Mouse (Mus musculus): ENCODE data around the gene Cyp39a1.
A peak's percentile ranks its signal among the peaks of the same experiment; 100 is the strongest.

Gene Cyp39a1

GRCm38 (mm10) chr17:43667290-43667843 is at the start of gene Cyp39a1:
Gene Cyp39a1 (plus strand): TSS chr17:43667425.
- DNase-seq (ENCODE audit: low spot score in 2 of 2) = no peak

GRCm38 (mm10) chr17:43619156-43619555 is 48.1 kb upstream of the Cyp39a1 start:
- no peak for DNase-seq (ENCODE audit: low spot score in 2 of 2)

GRCm38 (mm10) chr17:43622076-43622475 is 45.1 kb upstream of the Cyp39a1 start:
- DNase-seq (ENCODE audit: low spot score in 2 of 2) = no peak

- no peak for DNase-seq (ENCODE audit: low spot score in 2 of 2)
These were observed 39.0 kb upstream of the Cyp39a1 start for GRCm38 (mm10) chr17:43628246-43628645.

- DNase-seq (ENCODE audit: low spot score in 2 of 2) = no peak
These were observed 38.2 kb upstream of the Cyp39a1 start for GRCm38 (mm10) chr17:43629026-43629495.

GRCm38 (mm10) chr17:43629496-43630426 is 37.5 kb upstream of the Cyp39a1 start, which contains the start of gene Tdrd6:
Gene Tdrd6 (minus strand): TSS chr17:43630299.
- peak in 1 of 2 experiments; percentile 48 for DNase-seq (ENCODE audit: low spot score in 2 of 2)

- no peak for DNase-seq (ENCODE audit: low spot score in 2 of 2)
These were observed 36.8 kb upstream of the Cyp39a1 start for GRCm38 (mm10) chr17:43630427-43630760.

- DNase-seq (ENCODE audit: low spot score in 2 of 2) = no peak
These were observed 30.1 kb upstream of the Cyp39a1 start for GRCm38 (mm10) chr17:43637146-43637545.

- DNase-seq (ENCODE audit: low spot score in 2 of 2) = no peak
These were observed 26.4 kb upstream of the Cyp39a1 start for GRCm38 (mm10) chr17:43640825-43641224.

GRCm38 (mm10) chr17:43643191-43643590 is 24.0 kb upstream of the Cyp39a1 start:
- no peak for DNase-seq (ENCODE audit: low spot score in 2 of 2)

- DNase-seq (ENCODE audit: low spot score in 2 of 2) = no peak
These were observed 22.9 kb upstream of the Cyp39a1 start for GRCm38 (mm10) chr17:43644375-43644774.

GRCm38 (mm10) chr17:43645136-43645535 is 22.1 kb upstream of the Cyp39a1 start:
- DNase-seq (ENCODE audit: low spot score in 2 of 2) = no peak

- DNase-seq (ENCODE audit: low spot score in 2 of 2) = no peak
These were observed 20.3 kb upstream of the Cyp39a1 start for GRCm38 (mm10) chr17:43646925-43647324.

GRCm38 (mm10) chr17:43649641-43650436 is 17.4 kb upstream of the Cyp39a1 start:
- DNase-seq (ENCODE audit: low spot score in 2 of 2) = no peak

GRCm38 (mm10) chr17:43651314-43652046 is 15.7 kb upstream of the Cyp39a1 start:
- DNase-seq (ENCODE audit: low spot score in 2 of 2) = no peak

- DNase-seq (ENCODE audit: low spot score in 2 of 2) = peak; percentile 91 to 95
These were observed 492 bp upstream of the Cyp39a1 start, which contains the start of gene Slc25a27 for GRCm38 (mm10) chr17:43666576-43667289. Gene Slc25a27 (minus strand): TSS chr17:43667214.

GRCm38 (mm10) chr17:43669145-43669695 is 2.0 kb downstream of the Cyp39a1 start:
- no peak for DNase-seq (ENCODE audit: low spot score in 2 of 2)

GRCm38 (mm10) chr17:43671907-43672306 is 4.7 kb downstream of the Cyp39a1 start:
- no peak for DNase-seq (ENCODE audit: low spot score in 2 of 2)

- DNase-seq (ENCODE audit: low spot score in 2 of 2) = no peak
These were observed 8.0 kb downstream of the Cyp39a1 start for GRCm38 (mm10) chr17:43675228-43675627.

- no peak for DNase-seq (ENCODE audit: low spot score in 2 of 2)
These were observed 9.0 kb downstream of the Cyp39a1 start for GRCm38 (mm10) chr17:43676241-43676640.
